Mouse (Mus musculus): ENCODE measurements around the gene Dynlt1f. TPM values are rescaled to one million over a fixed set of nuclear protein-coding genes. Genes with fewer than 3 reads are reported as not detected.
"Not testable (repeated sequence)": the region's sequence is repeated elsewhere in the genome, so short reads cannot be mapped to it uniquely, and the experiment has no call there.

The Dynlt1f gene
- 64.6 and 76.0 TPM in 2 replicates for polyA plus RNA-seq (2015; fragmentation: Nextera tagmentation; extraction: Ambion mirVana)

GRCm38 (mm10) chr17:6655567-6656281 is at the start of gene Dynlt1f:
Gene Dynlt1f (minus strand): TSS chr17:6655900.
- H3K27me3 ChIP-seq (ENCODE audit: control insufficient read depth, insufficient read depth, low read depth, low read length); H3K27ac ChIP-seq (ENCODE audit: low read length); H3K36me3 ChIP-seq (ENCODE audit: control insufficient read depth, insufficient read depth); H3K4me1 ChIP-seq (ENCODE audit: control insufficient read depth, low read depth, low read length); H3K9me3 ChIP-seq (replicated peaks; ENCODE audit: control insufficient read depth, low read length): not testable (repeated sequence)
- Histone ChIP-seq H3K9ac (ENCODE audit: low read depth, low read length) (peak within 1 kb of the TSS; percentile 69), H3K4me2 (ENCODE audit: low read depth, low read length) (peak within 1 kb of the TSS; percentile 77), H3K4me3 (ENCODE audit: low read depth, low read length) (peak within 1 kb of the TSS; percentile 68)
- ATAC-seq (ENCODE audit: low read depth) = peak; percentile 96
- 5% methylated on average over 16 of the region's 33 CpGs for WGBS (ENCODE audit: insufficient replicate concordance)

- H3K9ac ChIP-seq (ENCODE audit: low read depth, low read length); H3K4me1 ChIP-seq (ENCODE audit: control insufficient read depth, low read depth, low read length); H3K4me3 ChIP-seq (ENCODE audit: low read depth, low read length); H3K27ac ChIP-seq (ENCODE audit: low read length); H3K9me3 ChIP-seq (replicated peaks; ENCODE audit: control insufficient read depth, low read length); H3K36me3 ChIP-seq (ENCODE audit: control insufficient read depth, insufficient read depth); H3K27me3 ChIP-seq (ENCODE audit: control insufficient read depth, insufficient read depth, low read depth, low read length); H3K4me2 ChIP-seq (ENCODE audit: low read depth, low read length); ATAC-seq (ENCODE audit: low read depth): not testable (repeated sequence)
- 63% methylated on average over 8 of the region's 9 CpGs for WGBS (ENCODE audit: insufficient replicate concordance)
Observed at GRCm38 (mm10) chr17:6703381-6704270, 47.9 kb upstream of the Dynlt1f start.

GRCm38 (mm10) chr17:6702625-6703221 is 47.0 kb upstream of the Dynlt1f start:
- not testable (repeated sequence) for H3K9me3 ChIP-seq (replicated peaks; ENCODE audit: control insufficient read depth, low read length); H3K4me1 ChIP-seq (ENCODE audit: control insufficient read depth, low read depth, low read length); H3K4me2 ChIP-seq (ENCODE audit: low read depth, low read length); H3K36me3 ChIP-seq (ENCODE audit: control insufficient read depth, insufficient read depth); H3K4me3 ChIP-seq (ENCODE audit: low read depth, low read length); H3K27ac ChIP-seq (ENCODE audit: low read length); ATAC-seq (ENCODE audit: low read depth); H3K9ac ChIP-seq (ENCODE audit: low read depth, low read length); H3K27me3 ChIP-seq (ENCODE audit: control insufficient read depth, insufficient read depth, low read depth, low read length)
- 11% methylated on average over 2 of the region's 8 CpGs for WGBS (ENCODE audit: insufficient replicate concordance)

GRCm38 (mm10) chr17:6700077-6700476 is 44.4 kb upstream of the Dynlt1f start:
- not testable (repeated sequence) for ATAC-seq (ENCODE audit: low read depth)
- WGBS (ENCODE audit: insufficient replicate concordance) = 56% methylated on average over 3 of the region's 7 CpGs

DNA sequence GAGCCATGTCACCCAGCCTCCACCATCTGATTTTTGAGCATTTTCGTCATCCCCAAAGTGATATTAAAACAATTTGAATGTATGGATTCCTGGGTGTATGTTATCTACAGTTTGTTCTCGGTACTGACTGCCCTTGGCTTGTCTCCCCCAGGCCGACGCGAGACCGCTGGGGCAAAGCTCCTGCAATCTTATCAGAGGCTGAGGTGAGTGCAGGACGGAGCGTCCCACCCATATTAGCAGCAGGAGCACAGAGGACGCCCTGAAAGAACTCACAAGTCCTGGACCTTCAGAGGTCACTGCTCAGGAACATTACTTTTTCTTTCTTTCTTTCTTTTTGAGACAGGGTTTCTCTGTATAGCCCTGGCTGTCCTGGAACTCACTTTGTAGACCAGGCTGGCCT is 43.8 kb upstream of the Dynlt1f start:
- not testable (repeated sequence) for H3K4me1 ChIP-seq (ENCODE audit: control insufficient read depth, low read depth, low read length); H3K27me3 ChIP-seq (ENCODE audit: control insufficient read depth, insufficient read depth, low read depth, low read length); H3K9ac ChIP-seq (ENCODE audit: low read depth, low read length); H3K4me3 ChIP-seq (ENCODE audit: low read depth, low read length); H3K4me2 ChIP-seq (ENCODE audit: low read depth, low read length); H3K36me3 ChIP-seq (ENCODE audit: control insufficient read depth, insufficient read depth); ATAC-seq (ENCODE audit: low read depth); H3K27ac ChIP-seq (ENCODE audit: low read length); H3K9me3 ChIP-seq (replicated peaks; ENCODE audit: control insufficient read depth, low read length)
- WGBS (ENCODE audit: insufficient replicate concordance) = 50% methylated on average over 8 of the region's 9 CpGs

More at GRCm38 (mm10) chr17:6700077-6700476, 44.4 kb upstream of the Dynlt1f start:
- not testable (repeated sequence) for H3K9ac ChIP-seq (ENCODE audit: low read depth, low read length); H3K27me3 ChIP-seq (ENCODE audit: control insufficient read depth, insufficient read depth, low read depth, low read length); H3K4me1 ChIP-seq (ENCODE audit: control insufficient read depth, low read depth, low read length); H3K36me3 ChIP-seq (ENCODE audit: control insufficient read depth, insufficient read depth); H3K4me2 ChIP-seq (ENCODE audit: low read depth, low read length); H3K4me3 ChIP-seq (ENCODE audit: low read depth, low read length); H3K9me3 ChIP-seq (replicated peaks; ENCODE audit: control insufficient read depth, low read length); H3K27ac ChIP-seq (ENCODE audit: low read length)

GRCm38 (mm10) chr17:6697224-6697775 is 41.6 kb upstream of the Dynlt1f start:
- H3K27ac ChIP-seq (ENCODE audit: low read length); H3K4me2 ChIP-seq (ENCODE audit: low read depth, low read length); H3K4me3 ChIP-seq (ENCODE audit: low read depth, low read length); H3K9ac ChIP-seq (ENCODE audit: low read depth, low read length); H3K27me3 ChIP-seq (ENCODE audit: control insufficient read depth, insufficient read depth, low read depth, low read length); H3K36me3 ChIP-seq (ENCODE audit: control insufficient read depth, insufficient read depth); H3K4me1 ChIP-seq (ENCODE audit: control insufficient read depth, low read depth, low read length); H3K9me3 ChIP-seq (replicated peaks; ENCODE audit: control insufficient read depth, low read length): not testable (repeated sequence)
- WGBS (ENCODE audit: insufficient replicate concordance) = 27% methylated on average over 4 of the region's 4 CpGs
- 0 out of 2 replicates have a peak, but pooled peaks have one; percentile 32 for ATAC-seq (ENCODE audit: low read depth)

GRCm38 (mm10) chr17:6696521-6696920 is 40.8 kb upstream of the Dynlt1f start:
- H3K9ac ChIP-seq (ENCODE audit: low read depth, low read length); H3K27me3 ChIP-seq (ENCODE audit: control insufficient read depth, insufficient read depth, low read depth, low read length); H3K4me3 ChIP-seq (ENCODE audit: low read depth, low read length); H3K36me3 ChIP-seq (ENCODE audit: control insufficient read depth, insufficient read depth); H3K9me3 ChIP-seq (replicated peaks; ENCODE audit: control insufficient read depth, low read length); H3K4me2 ChIP-seq (ENCODE audit: low read depth, low read length); ATAC-seq (ENCODE audit: low read depth); H3K27ac ChIP-seq (ENCODE audit: low read length); H3K4me1 ChIP-seq (ENCODE audit: control insufficient read depth, low read depth, low read length): not testable (repeated sequence)
- 48% methylated on average over 8 of the region's 8 CpGs for WGBS (ENCODE audit: insufficient replicate concordance)

DNA sequence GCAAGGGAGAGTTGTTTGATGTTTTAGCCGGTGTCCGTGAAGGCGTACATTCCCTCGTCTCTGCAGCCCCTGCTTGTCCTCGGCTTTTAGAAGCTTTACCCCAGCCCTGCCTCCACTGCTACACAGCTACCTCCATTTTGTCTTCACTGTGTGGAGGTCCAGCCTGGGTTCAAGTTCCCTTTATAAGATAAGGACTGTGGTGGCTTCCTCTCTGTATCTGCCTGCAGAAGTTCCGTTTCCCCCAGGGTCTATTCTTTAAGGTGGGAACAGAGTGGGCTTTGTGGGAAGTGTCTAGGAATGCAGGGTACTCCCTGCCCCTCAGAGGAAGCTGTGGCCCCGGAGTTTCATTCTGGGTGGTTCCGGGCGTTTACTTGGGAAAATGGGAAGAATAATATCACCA is 40.0 kb upstream of the Dynlt1f start:
- H3K27ac ChIP-seq (ENCODE audit: low read length); ATAC-seq (ENCODE audit: low read depth); H3K9ac ChIP-seq (ENCODE audit: low read depth, low read length); H3K4me3 ChIP-seq (ENCODE audit: low read depth, low read length); H3K4me1 ChIP-seq (ENCODE audit: control insufficient read depth, low read depth, low read length); H3K9me3 ChIP-seq (replicated peaks; ENCODE audit: control insufficient read depth, low read length); H3K36me3 ChIP-seq (ENCODE audit: control insufficient read depth, insufficient read depth); H3K27me3 ChIP-seq (ENCODE audit: control insufficient read depth, insufficient read depth, low read depth, low read length); H3K4me2 ChIP-seq (ENCODE audit: low read depth, low read length): not testable (repeated sequence)
- 37% methylated on average over 9 of the region's 9 CpGs for WGBS (ENCODE audit: insufficient replicate concordance)

Data from liver, embryonic 16.5 days (tissue).